Mouse (Mus musculus): ENCODE measurements around the gene Grm4.

DNA sequence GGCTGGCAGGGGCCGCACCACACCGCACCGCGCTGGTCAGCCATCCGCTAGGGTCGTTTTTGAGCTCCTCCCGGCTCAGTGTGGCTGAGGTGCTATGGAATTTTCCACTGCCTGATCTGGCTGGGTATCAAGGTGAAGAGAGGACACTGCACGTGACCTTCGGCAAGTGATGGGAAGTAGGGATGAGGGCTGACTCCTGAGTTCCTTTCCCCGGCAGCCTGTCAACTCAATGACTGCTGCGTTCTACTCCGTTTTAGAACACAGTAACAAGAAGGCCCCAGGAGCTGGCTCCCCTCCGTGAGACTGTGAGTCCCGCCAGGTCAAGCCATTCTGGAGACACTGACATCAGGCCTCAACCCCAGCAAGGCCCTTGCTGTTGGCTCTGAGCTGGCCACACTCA, 70.0 kb downstream of the Grm4 start:
- TF ChIP-seq CTCF (IDR thresholded peaks at IDR 0.05; ENCODE audit: extremely low read depth, insufficient read depth, low read length), result no peak
- TF ChIP-seq POLR2A (IDR thresholded peaks at IDR 0.05; ENCODE audit: extremely low read depth, insufficient read depth, low read length), result no peak
